Mouse (Mus musculus): ENCODE results near the gene Car15. TPM values are rescaled to one million over a fixed set of nuclear protein-coding genes. Genes with fewer than 3 reads are reported as not detected.

Gene Car15
- polyA plus RNA-seq, 1 experiment from 2014 or later = 4.3 TPM

DNA sequence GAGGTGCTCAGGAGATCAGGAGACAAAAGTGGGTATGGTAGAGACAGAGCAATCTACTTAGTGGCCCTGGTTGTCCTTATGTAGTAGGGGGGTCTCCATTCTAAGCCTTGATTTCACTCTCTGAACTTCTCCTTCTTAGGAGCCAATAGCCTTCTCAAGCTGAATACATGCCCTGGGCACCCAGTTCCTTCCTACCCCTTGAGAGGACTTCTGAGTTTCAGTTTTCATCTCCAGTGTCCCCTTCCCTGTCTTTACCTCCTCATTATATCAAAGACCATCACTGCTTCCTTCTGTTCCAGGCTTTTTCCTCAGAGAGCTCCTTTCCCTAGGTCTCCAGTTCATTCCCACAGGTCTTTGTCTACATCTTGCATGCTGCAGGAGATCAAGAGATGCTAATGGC, 41.6 kb downstream of the Car15 start:
- no peak overlapping the region for H3K27ac ChIP-seq (ENCODE audit: low read depth, low read length)
- DNase-seq (ENCODE audit: low spot score) (no peak), ATAC-seq (replicated peaks; ENCODE audit: low FRiP score) (no peak)
- H3K4me3 ChIP-seq (ENCODE audit: low read depth, low read length) = peak overlapping the region; percentile 48; the same call in 1 of the 2 replicates
- 0 out of 2 replicates have a peak, but pooled peaks cover 2% of the 10 kb centered on the region for H3K36me3 ChIP-seq (ENCODE audit: control insufficient read depth, insufficient read depth, low read length)
- peak overlapping the region; percentile 73 for H3K4me2 ChIP-seq (ENCODE audit: low read depth, low read length, severe bottlenecking)
- peaks cover 57% of the 10 kb centered on the region for H3K27me3 ChIP-seq (ENCODE audit: control insufficient read depth, insufficient read depth, low read length)
- H3K4me1 ChIP-seq (replicated peaks; ENCODE audit: control insufficient read depth, insufficient read depth, low read length) = peaks cover 13% of the 10 kb centered on the region
- no peaks in the 10 kb centered on the region for H3K9me3 ChIP-seq (ENCODE audit: control insufficient read depth, low read length)
- peak overlapping the region; percentile 64 for H3K9ac ChIP-seq (ENCODE audit: low read length)

GRCm38 (mm10) chr16:17795643-17796042, 42.5 kb downstream of the Car15 start:
- H3K36me3 ChIP-seq (ENCODE audit: control insufficient read depth, insufficient read depth, low read length) = 0 out of 2 replicates have a peak, but pooled peaks cover 2% of the 10 kb centered on the region
- H3K4me3 ChIP-seq (ENCODE audit: low read depth, low read length) = no peak overlapping the region
- no peak overlapping the region for H3K4me2 ChIP-seq (ENCODE audit: low read depth, low read length, severe bottlenecking)
- 53% methylated on average over 5 of the region's 5 CpGs for WGBS
- ATAC-seq (replicated peaks; ENCODE audit: low FRiP score) (no peak), DNase-seq (ENCODE audit: low spot score) (no peak)
- H3K9ac ChIP-seq (ENCODE audit: low read length) = no peak overlapping the region
- peaks cover 48% of the 10 kb centered on the region for H3K27me3 ChIP-seq (ENCODE audit: control insufficient read depth, insufficient read depth, low read length)
- no peak overlapping the region for H3K27ac ChIP-seq (ENCODE audit: low read depth, low read length)
- H3K4me1 ChIP-seq (replicated peaks; ENCODE audit: control insufficient read depth, insufficient read depth, low read length) = peaks cover 13% of the 10 kb centered on the region
- H3K9me3 ChIP-seq (ENCODE audit: control insufficient read depth, low read length) = no peaks in the 10 kb centered on the region

DNA sequence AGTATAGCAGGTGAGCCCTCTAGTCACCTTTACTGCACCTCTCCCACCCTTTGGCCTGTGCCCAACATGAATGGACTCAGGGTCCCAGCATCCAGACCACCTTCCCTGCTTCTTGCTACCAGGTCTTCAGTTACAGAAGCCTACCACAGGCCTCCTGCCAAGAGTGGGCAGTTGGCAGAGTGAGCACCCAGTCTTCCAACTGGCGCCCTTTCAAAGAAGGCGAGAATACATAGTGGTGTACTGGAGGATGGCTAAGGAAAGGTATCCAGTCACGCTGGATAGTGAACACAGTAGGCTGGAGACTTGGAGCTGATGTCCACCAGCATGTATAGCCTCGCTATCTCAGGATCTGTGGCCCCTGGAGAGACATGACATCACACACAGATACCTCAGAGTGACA, 44.1 kb downstream of the Car15 start:
- ATAC-seq (replicated peaks; ENCODE audit: low FRiP score) (no peak), DNase-seq (ENCODE audit: low spot score) (no peak)
- H3K27me3 ChIP-seq (ENCODE audit: control insufficient read depth, insufficient read depth, low read length) = peaks cover 34% of the 10 kb centered on the region
- no peak overlapping the region for H3K9ac ChIP-seq (ENCODE audit: low read length)
- H3K36me3 ChIP-seq (ENCODE audit: control insufficient read depth, insufficient read depth, low read length) = 0 out of 2 replicates have a peak, but pooled peaks cover 2% of the 10 kb centered on the region
- no peaks in the 10 kb centered on the region for H3K9me3 ChIP-seq (ENCODE audit: control insufficient read depth, low read length)
- H3K4me2 ChIP-seq (ENCODE audit: low read depth, low read length, severe bottlenecking) = no peak overlapping the region
- peaks cover 13% of the 10 kb centered on the region for H3K4me1 ChIP-seq (replicated peaks; ENCODE audit: control insufficient read depth, insufficient read depth, low read length)
- no peak overlapping the region for H3K27ac ChIP-seq (ENCODE audit: low read depth, low read length)
- no peak overlapping the region for H3K4me3 ChIP-seq (ENCODE audit: low read depth, low read length)
- WGBS = 92% methylated on average over 4 of the region's 4 CpGs

GRCm38 (mm10) chr16:17792728-17793127, 45.4 kb downstream of the Car15 start:
- ATAC-seq (replicated peaks; ENCODE audit: low FRiP score) = no peak
- H3K27me3 ChIP-seq (ENCODE audit: control insufficient read depth, insufficient read depth, low read length) = peaks cover 22% of the 10 kb centered on the region
- 0 out of 2 replicates have a peak, but pooled peaks cover 2% of the 10 kb centered on the region for H3K36me3 ChIP-seq (ENCODE audit: control insufficient read depth, insufficient read depth, low read length)
- H3K4me3 ChIP-seq (ENCODE audit: low read depth, low read length) = no peak overlapping the region
- no peak overlapping the region for H3K9ac ChIP-seq (ENCODE audit: low read length)
- H3K9me3 ChIP-seq (ENCODE audit: control insufficient read depth, low read length) = no peaks in the 10 kb centered on the region
- DNase-seq (ENCODE audit: low spot score) = no peak
- 66% methylated on average over 3 of the region's 3 CpGs for WGBS
- no peak overlapping the region for H3K4me2 ChIP-seq (ENCODE audit: low read depth, low read length, severe bottlenecking)
- peaks cover 4% of the 10 kb centered on the region; the same call in 1 of the 2 replicates for H3K4me1 ChIP-seq (replicated peaks; ENCODE audit: control insufficient read depth, insufficient read depth, low read length)
- H3K27ac ChIP-seq (ENCODE audit: low read depth, low read length) = no peak overlapping the region

DNA sequence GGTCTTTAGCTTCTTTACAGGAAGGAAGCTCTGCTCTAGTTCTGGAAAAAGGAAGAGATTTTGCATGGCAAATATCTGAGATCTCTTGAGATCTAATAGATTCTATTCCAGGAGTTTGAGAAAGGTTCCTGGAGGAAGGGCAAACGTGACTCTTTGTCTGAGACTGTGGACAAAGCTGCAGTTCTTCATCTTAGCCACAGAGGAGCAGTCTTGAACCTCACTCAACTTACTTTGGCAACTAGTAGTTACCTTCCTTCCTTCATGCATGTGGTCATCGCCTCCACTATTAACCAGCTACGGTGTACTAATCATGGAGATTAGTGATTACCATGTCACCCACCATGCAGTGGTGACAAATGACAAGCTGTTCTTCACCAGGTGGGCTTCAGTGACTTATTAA, 52.8 kb downstream of the Car15 start:
- DNase-seq (ENCODE audit: low spot score) (no peak), ATAC-seq (replicated peaks; ENCODE audit: low FRiP score) (no peak)
- H3K4me2 ChIP-seq (ENCODE audit: low read depth, low read length, severe bottlenecking) = no peak overlapping the region
- H3K27ac ChIP-seq (ENCODE audit: low read depth, low read length) = no peak overlapping the region
- no peaks in the 10 kb centered on the region for H3K9me3 ChIP-seq (ENCODE audit: control insufficient read depth, low read length)
- H3K36me3 ChIP-seq (ENCODE audit: control insufficient read depth, insufficient read depth, low read length) = no peaks in the 10 kb centered on the region; the same call in 1 of the 2 replicates
- WGBS = 54% methylated on average over 3 of the region's 3 CpGs
- H3K4me1 ChIP-seq (replicated peaks; ENCODE audit: control insufficient read depth, insufficient read depth, low read length) = no peaks in the 10 kb centered on the region
- no peaks in the 10 kb centered on the region for H3K27me3 ChIP-seq (ENCODE audit: control insufficient read depth, insufficient read depth, low read length)
- H3K4me3 ChIP-seq (ENCODE audit: low read depth, low read length) = no peak overlapping the region
- H3K9ac ChIP-seq (ENCODE audit: low read length) = no peak overlapping the region

Other genes with a start within 250 kb of the Car15 start
- 61.1 and 69.1 TPM in 2 replicates for gene Smpd4, start 219.0 kb downstream of the Car15 start, polyA plus RNA-seq (2014; fragmentation: Nextera tagmentation; extraction: Ambion mirVana)
- gene Ccdc74a, start 191.9 kb downstream of the Car15 start, polyA plus RNA-seq (2014; fragmentation: Nextera tagmentation; extraction: Ambion mirVana) = 5.3 and 7.9 TPM in 2 replicates
- 48.1 and 50.9 TPM in 2 replicates for gene Med15, start 105.5 kb downstream of the Car15 start, polyA plus RNA-seq (2014; fragmentation: Nextera tagmentation; extraction: Ambion mirVana)
- gene Klhl22, start 78.7 kb downstream of the Car15 start, polyA plus RNA-seq (2014; fragmentation: Nextera tagmentation; extraction: Ambion mirVana) = 54.6 and 57.7 TPM in 2 replicates
- gene Scarf2, start 41.1 kb downstream of the Car15 start, polyA plus RNA-seq (2014; fragmentation: Nextera tagmentation; extraction: Ambion mirVana) = 7.4 and 7.9 TPM in 2 replicates
- gene B830017H08Rik, start 5.2 kb downstream of the Car15 start, polyA plus RNA-seq (2014; fragmentation: Nextera tagmentation; extraction: Ambion mirVana) = not detected in 2 replicates
- gene Gm20518, start 53.3 kb upstream of the Car15 start, polyA plus RNA-seq (2014; fragmentation: Nextera tagmentation; extraction: Ambion mirVana) = 0.32 and 0.51 TPM in 2 replicates
- not detected in 2 replicates for gene Tssk1, start 55.9 kb upstream of the Car15 start, polyA plus RNA-seq (2014; fragmentation: Nextera tagmentation; extraction: Ambion mirVana)
- gene Dgcr2, start 60.2 kb upstream of the Car15 start, polyA plus RNA-seq (2014; fragmentation: Nextera tagmentation; extraction: Ambion mirVana) = 112 TPM in 2 replicates
- 0.52 TPM in 1 of 2 replicates, not detected in the other for gene Tssk2, start 60.3 kb upstream of the Car15 start, polyA plus RNA-seq (2014; fragmentation: Nextera tagmentation; extraction: Ambion mirVana)
- gene Ess2, start 73.0 kb upstream of the Car15 start, polyA plus RNA-seq (2014; fragmentation: Nextera tagmentation; extraction: Ambion mirVana) = 50.2 and 54.3 TPM in 2 replicates
- gene Gsc2, start 76.7 kb upstream of the Car15 start, polyA plus RNA-seq (2014; fragmentation: Nextera tagmentation; extraction: Ambion mirVana) = 0.23 TPM in 1 of 2 replicates, not detected in the other
- gene Slc25a1, start 89.9 kb upstream of the Car15 start, polyA plus RNA-seq (2014; fragmentation: Nextera tagmentation; extraction: Ambion mirVana) = 105 and 107 TPM in 2 replicates
- not detected in 2 replicates for gene Vpreb2, start 142.1 kb upstream of the Car15 start, polyA plus RNA-seq (2014; fragmentation: Nextera tagmentation; extraction: Ambion mirVana)
- 134 and 148 TPM in 2 replicates for gene Dgcr6, start 214.5 kb upstream of the Car15 start, polyA plus RNA-seq (2014; fragmentation: Nextera tagmentation; extraction: Ambion mirVana)